Mouse (Mus musculus) forebrain, embryonic 16.5 days (tissue): ENCODE measurements around the gene Mrgprx1. TPM values are rescaled to one million over a fixed set of nuclear protein-coding genes. Genes with fewer than 3 reads are reported as not detected.

ENCODE experiments used
- ATAC-seq: fragments of 200-750 bp; cut with Nextera tagmentation; 2 replicates; pipeline ENCODE4 v1.8.0; 2017; ENCODE audit warnings: mild to moderate bottlenecking, moderate library complexity
- H3K27ac ChIP-seq: fragments of 300-500 bp; sonication (generic); 2 replicates; pipeline ENCODE4 v1.5.1; 2014; ENCODE audit warnings: low read length, control low read depth
- H3K27me3 ChIP-seq: fragments of 300-500 bp; sonication (generic); replicated peaks from 2 replicates; pipeline ENCODE4 v1.6.1; 2014; ENCODE audit warnings: low read length; ENCODE audit not compliant: control insufficient read depth, insufficient read depth
- H3K36me3 ChIP-seq: fragments of 300-500 bp; sonication (generic); 2 replicates; pipeline ENCODE4 v1.6.1; 2014; ENCODE audit not compliant: control insufficient read depth, insufficient read depth
- H3K4me1 ChIP-seq: fragments of 300-500 bp; sonication (generic); replicated peaks from 2 replicates; pipeline ENCODE4 v1.6.1; 2014; ENCODE audit warnings: low read length; ENCODE audit not compliant: control insufficient read depth, insufficient read depth
- H3K4me2 ChIP-seq: fragments of 300-500 bp; sonication (generic); 2 replicates; pipeline ENCODE4 v1.6.1; 2014; ENCODE audit warnings: mild to moderate bottlenecking, low read length, control low read depth
- H3K4me3 ChIP-seq: fragments of 300-500 bp; sonication (generic); replicated peaks from 2 replicates; pipeline ENCODE4 v1.5.1; 2014; ENCODE audit warnings: mild to moderate bottlenecking, low read length, control low read depth
- H3K9ac ChIP-seq: fragments of 300-500 bp; sonication (generic); replicated peaks from 2 replicates; pipeline ENCODE4 v1.6.1; 2014; ENCODE audit warnings: low read depth, low read length, control low read depth
- H3K9me3 ChIP-seq: fragments of 300-500 bp; sonication (generic); 2 replicates; pipeline ENCODE4 v1.6.1; 2016; ENCODE audit warnings: low read length; ENCODE audit not compliant: control insufficient read depth
- WGBS: fragments of 180-500 bp; shearing (Covaris S2); extraction: QIAGEN DNeasy Blood & Tissue Kit; methylation state at CpG from one replicate; pipeline ENCODE4 v1.1.7; 2014; 5-methylcytosine and 5-hydroxymethylcytosine counted together
- polyA plus RNA-seq: library from polyadenylated mRNA; unstranded; fragments of >200 nt; fragmentation: Nextera tagmentation; extraction: Ambion mirVana; gene quantifications from 2 replicates; pipeline ENCODE4 v1.2.1, GENCODE M21; 2015

Gene Mrgprx1
- polyA plus RNA-seq: not detected in 2 replicates

DNA sequence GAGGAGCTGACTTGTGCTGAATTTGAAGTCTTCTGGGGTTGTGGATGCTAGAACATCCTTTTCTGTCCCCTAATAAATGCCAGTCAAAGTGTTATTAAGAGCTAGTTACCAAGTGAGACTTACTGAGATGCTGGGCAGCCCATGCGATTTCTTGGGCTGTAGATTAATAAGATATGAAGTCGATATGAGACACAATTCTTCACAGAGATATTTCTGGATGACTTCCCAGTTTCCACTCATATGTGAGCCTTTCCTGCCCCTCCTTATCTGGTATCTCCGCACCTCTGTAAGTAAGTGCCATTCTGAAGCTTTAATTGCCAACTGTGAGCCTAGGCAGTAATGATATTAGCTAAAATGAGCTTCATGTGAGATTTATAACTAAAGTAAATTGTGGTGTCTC is at the start of gene Mrgprx1:
Gene Mrgprx1, minus strand, starts transcription at position 101 of the 400 bp plus-strand sequence.
- Histone ChIP-seq H3K4me2 (no peak within 1 kb of the TSS), H3K36me3 (no peaks in the 10 kb centered on the region), H3K4me1 (no peaks in the 10 kb centered on the region), H3K27ac (no peak within 1 kb of the TSS), H3K9me3 (no peaks in the 10 kb centered on the region), H3K27me3 (no peaks in the 10 kb centered on the region), H3K9ac (no peak within 1 kb of the TSS), H3K4me3 (no peak within 1 kb of the TSS)
- ATAC-seq: no peak
- 81% methylated on average over 3 of the region's 3 CpGs for WGBS

DNA sequence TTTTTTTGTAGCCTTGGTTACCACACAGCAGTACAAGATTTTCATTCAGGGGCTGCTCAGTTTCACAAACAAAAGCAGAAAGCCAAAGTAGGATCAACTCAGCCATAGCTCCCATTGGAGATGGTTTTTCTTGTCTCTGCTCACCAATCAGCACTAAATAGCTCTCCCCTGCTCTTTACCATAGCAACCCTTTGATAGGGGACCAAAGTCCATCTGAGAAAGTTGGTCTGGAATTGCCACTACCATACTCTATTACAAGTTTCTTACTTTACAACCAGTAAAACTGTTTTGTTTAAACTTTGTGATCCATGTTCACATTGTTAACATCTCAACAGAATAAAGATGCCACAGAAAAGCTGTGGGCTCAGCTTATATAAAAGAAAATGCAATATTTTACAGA is 48.1 kb upstream of the Mrgprx1 start:
- Histone ChIP-seq H3K9me3 (no peaks in the 10 kb centered on the region; the same call in 1 of the 2 replicates), H3K9ac (no peak overlapping the region), H3K27ac (no peak overlapping the region), H3K4me3 (no peak overlapping the region), H3K4me1 (no peaks in the 10 kb centered on the region), H3K4me2 (no peak overlapping the region), H3K36me3 (no peaks in the 10 kb centered on the region), H3K27me3 (no peaks in the 10 kb centered on the region)
- ATAC-seq: no peak

DNA sequence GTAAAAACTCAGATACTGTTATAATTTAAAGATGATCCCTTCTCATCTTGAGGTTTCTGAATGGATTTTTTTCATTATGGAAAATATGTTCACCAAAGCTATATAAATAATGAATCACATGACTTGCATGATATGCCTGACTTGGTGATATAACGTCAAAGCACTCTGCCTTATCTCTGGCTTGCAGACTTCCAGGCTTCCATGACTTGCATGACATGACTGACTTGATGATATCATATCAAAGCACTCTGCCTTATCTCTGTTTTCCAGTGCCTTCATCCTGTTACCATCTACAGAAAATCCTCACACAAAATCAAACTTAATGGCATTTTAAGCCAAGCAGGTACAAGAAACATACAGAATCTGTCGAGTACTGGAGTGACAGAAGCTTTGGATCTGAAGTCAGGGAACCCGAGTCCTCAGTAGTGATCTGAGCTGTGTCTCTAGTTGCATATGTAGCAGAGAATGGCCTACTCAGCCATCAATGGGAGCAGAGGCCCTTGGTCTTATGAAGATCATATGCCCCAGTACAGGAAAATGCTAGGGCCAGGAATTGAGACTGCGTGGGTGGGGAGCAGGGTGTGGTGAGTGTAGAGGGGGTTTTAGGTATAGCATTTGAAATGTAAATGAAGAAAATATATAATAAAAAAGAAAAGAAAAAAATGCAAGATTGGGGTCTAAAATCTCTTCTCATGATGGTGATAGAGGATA is 19.2 kb upstream of the Mrgprx1 start:
- no peak overlapping the region for H3K9ac ChIP-seq
- ATAC-seq: no peak
- no peak overlapping the region for H3K27ac ChIP-seq
- WGBS: 86% methylated on average over 4 of the region's 4 CpGs
- no peaks in the 10 kb centered on the region for H3K9me3 ChIP-seq
- no peaks in the 10 kb centered on the region for H3K36me3 ChIP-seq
- H3K4me1 ChIP-seq: no peaks in the 10 kb centered on the region
- H3K27me3 ChIP-seq: no peaks in the 10 kb centered on the region
- H3K4me3 ChIP-seq: no peak overlapping the region
- H3K4me2 ChIP-seq: no peak overlapping the region

DNA sequence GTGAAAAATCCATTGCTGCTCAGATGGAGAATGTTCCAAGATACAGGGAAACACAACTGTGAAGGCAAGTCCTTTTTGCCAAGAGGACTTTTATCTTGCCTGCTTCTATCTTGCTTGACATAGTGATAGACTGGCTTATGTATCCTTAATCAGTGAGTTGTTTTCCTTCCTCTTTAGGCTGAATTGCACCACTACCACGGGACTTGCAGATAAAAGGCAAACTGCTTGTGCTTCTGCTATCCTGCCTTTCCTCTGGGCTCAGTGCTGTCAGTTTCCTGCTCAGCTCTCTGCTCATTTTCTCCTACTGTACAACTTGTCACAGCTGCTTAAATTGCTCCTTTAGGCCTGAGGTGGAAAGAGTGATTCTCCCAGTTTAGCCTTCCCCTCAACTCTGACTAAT is 16.6 kb upstream of the Mrgprx1 start:
- Histone ChIP-seq H3K4me2 (no peak overlapping the region), H3K4me1 (no peaks in the 10 kb centered on the region), H3K27ac (no peak overlapping the region), H3K27me3 (no peaks in the 10 kb centered on the region), H3K9ac (no peak overlapping the region), H3K4me3 (no peak overlapping the region), H3K9me3 (no peaks in the 10 kb centered on the region), H3K36me3 (no peaks in the 10 kb centered on the region)
- no peak for ATAC-seq
- 55% methylated on average over 1 of the region's 1 CpGs for WGBS

DNA sequence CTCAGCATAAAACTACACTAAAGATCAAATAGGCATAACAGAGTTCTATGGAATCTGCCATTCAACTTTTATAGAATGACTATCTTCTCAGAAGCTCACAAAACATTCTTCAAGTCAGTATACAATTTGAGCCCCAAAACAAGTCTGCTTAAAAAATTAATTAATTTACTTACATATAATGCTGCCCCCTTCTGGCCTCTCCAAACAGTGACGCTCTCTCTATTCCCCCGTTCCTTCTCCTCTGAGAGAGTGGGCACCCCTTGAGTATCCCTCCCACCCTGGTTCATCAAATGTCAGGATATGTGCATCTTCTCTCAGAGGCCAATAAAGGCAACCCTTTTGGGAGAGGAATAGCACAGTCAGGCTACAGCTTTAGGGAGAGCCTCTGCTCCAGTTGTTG is 9.5 kb downstream of the Mrgprx1 start:
- Histone ChIP-seq H3K4me3 (no peak overlapping the region), H3K9me3 (no peaks in the 10 kb centered on the region), H3K4me1 (no peaks in the 10 kb centered on the region), H3K4me2 (no peak overlapping the region), H3K27me3 (no peaks in the 10 kb centered on the region), H3K36me3 (no peaks in the 10 kb centered on the region), H3K27ac (no peak overlapping the region), H3K9ac (no peak overlapping the region)
- 54% methylated on average over 2 of the region's 2 CpGs for WGBS
- ATAC-seq: no peak

DNA sequence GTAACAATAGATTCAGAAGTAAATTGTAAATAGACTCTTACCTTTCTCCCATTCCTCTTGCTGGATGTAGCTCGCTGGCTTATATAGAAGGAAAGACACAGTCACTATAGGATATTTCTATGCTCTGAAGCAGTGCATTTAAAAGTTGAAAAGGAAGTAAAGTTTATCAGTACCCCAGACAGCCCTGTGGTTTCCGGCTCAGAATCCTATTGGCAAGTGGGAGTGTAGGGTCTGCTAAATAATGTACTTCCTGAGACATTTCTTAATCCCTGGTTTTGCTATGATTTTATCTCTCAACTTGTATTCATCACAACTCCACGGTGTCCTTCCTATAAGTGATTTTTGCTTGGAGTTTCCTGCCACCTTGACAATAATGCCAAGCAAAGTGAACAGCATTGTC is 31.7 kb downstream of the Mrgprx1 start:
- Histone ChIP-seq H3K4me3 (no peak overlapping the region), H3K9ac (no peak overlapping the region), H3K4me1 (no peaks in the 10 kb centered on the region), H3K4me2 (no peak overlapping the region), H3K27ac (no peak overlapping the region), H3K27me3 (no peaks in the 10 kb centered on the region), H3K9me3 (no peaks in the 10 kb centered on the region; the same call in 1 of the 2 replicates), H3K36me3 (no peaks in the 10 kb centered on the region)
- no peak for ATAC-seq
- 77% methylated on average over 3 of the region's 3 CpGs for WGBS

DNA sequence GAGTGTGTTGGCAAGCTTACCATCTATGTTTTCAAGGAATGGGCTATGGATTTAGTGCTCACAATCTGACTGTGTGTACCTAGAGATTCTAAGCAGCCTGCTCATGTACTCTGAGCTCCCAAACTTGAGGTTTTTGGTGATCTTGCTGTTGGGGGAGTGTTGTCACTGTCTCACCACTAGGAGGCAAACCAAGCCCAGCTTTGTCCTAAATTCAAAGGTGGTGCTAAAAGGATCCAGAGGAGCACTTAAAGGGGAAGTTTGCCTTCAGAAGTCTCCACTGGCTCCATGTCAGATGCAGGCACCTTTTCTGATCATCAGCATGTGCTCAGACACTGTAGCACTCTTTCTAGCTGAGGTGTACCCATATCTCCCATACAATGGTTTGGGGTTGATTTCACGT is 40.6 kb downstream of the Mrgprx1 start:
- Histone ChIP-seq H3K27me3 (no peaks in the 10 kb centered on the region), H3K9me3 (peaks cover 5% of the 10 kb centered on the region; the same call in 1 of the 2 replicates), H3K4me3 (no peak overlapping the region), H3K27ac (no peak overlapping the region), H3K36me3 (no peaks in the 10 kb centered on the region), H3K4me2 (no peak overlapping the region), H3K4me1 (no peaks in the 10 kb centered on the region), H3K9ac (no peak overlapping the region)
- no peak for ATAC-seq
- WGBS: 64% methylated on average over 1 of the region's 1 CpGs

DNA sequence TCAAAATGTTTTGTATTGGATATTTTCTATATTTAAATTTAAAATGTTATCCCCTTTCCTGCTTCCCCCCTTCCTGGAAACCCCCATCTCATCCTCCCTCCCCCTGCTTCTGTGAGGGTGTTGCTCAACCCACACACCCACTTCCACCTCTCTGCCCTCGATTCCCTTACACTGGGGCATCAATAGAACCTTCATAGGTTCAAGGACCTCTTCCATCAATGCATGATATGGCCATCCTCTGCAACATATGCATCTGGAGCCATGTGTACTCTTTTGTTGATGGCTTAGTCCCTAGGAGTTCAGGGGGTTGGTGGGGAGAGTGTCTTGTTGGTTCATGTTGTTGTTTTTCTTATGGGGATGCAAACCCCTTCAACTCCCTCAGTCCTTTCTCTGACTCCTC is 45.4 kb downstream of the Mrgprx1 start, which contains the start of gene Mrgpra4:
Gene Mrgpra4, minus strand, starts transcription at position 101 of the 400 bp plus-strand sequence.
- H3K4me2 ChIP-seq: no peak within 1 kb of the TSS
- no peak within 1 kb of the TSS for H3K4me3 ChIP-seq
- 71% methylated on average over 1 of the region's 1 CpGs for WGBS
- no peak within 1 kb of the TSS for H3K9ac ChIP-seq
- H3K9me3 ChIP-seq: peaks cover 5% of the 10 kb centered on the region; the same call in 1 of the 2 replicates
- no peaks in the 10 kb centered on the region for H3K27me3 ChIP-seq
- ATAC-seq: no peak
- no peaks in the 10 kb centered on the region for H3K4me1 ChIP-seq
- H3K36me3 ChIP-seq: no peaks in the 10 kb centered on the region
- no peak within 1 kb of the TSS for H3K27ac ChIP-seq
